Mouse (Mus musculus): ENCODE results near the gene Spp1. TPM values are rescaled to one million over a fixed set of nuclear protein-coding genes. Genes with fewer than 3 reads are reported as not detected.

Gene Spp1
- total RNA-seq, 1 experiment = 654 TPM

DNA sequence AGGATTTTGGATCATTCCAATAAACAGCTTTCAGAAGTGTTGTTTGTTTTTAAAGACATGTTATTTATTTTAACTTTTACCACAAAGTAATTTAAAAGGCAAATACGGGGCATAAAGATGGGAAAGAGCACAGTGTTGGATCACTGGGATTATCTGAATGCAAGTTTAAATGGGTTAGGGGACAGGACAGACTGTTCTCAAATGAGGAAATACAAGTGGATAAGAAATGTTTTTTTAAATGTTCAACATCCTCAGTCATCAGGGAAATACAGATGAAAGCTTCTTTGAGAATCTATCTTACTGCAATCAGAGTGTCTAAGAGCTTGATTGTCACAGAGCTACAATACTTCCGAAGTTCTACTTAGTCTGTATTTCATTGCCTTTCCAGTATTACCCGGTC is 32.3 kb upstream of the Spp1 start:
- no peak for TF ChIP-seq ZC3H11A (IDR thresholded peaks at IDR 0.05; ENCODE audit: borderline replicate concordance, low read depth, low read length)
- TF ChIP-seq HCFC1 (IDR thresholded peaks at IDR 0.05; ENCODE audit: borderline replicate concordance, insufficient read depth, low read length) = no peak
- TF ChIP-seq ZNF384 (IDR thresholded peaks at IDR 0.05; ENCODE audit: low read depth, low read length) = no peak
- no peak for TF ChIP-seq CHD2 (IDR thresholded peaks at IDR 0.05; ENCODE audit: low read depth, low read length)
- TF ChIP-seq MAFK (IDR thresholded peaks at IDR 0.05; ENCODE audit: insufficient read depth, low read depth, low read length) = no peak
- H3K36me3 ChIP-seq (ENCODE audit: control insufficient read depth, insufficient read depth, low read length, poor library complexity, severe bottlenecking) = no peaks in the 10 kb centered on the region
- H3K9ac ChIP-seq (ENCODE audit: insufficient read depth, low read depth, low read length, poor library complexity, severe bottlenecking) = no peak overlapping the region
- no peak overlapping the region for H3K27ac ChIP-seq (ENCODE audit: insufficient read depth, low read depth, low read length, poor library complexity, severe bottlenecking)
- H3K4me1 ChIP-seq (ENCODE audit: control insufficient read depth in 2 of 2, insufficient read depth in 2 of 2, low read length in 2 of 2, poor library complexity in 1 of 2) = 0 out of 4 replicates have a peak, but pooled peaks cover 0 to 3% of the 10 kb centered on the region in 2 experiments
- DNase-seq (ENCODE audit: low read depth, low spot score) = no peak
- no peaks in the 10 kb centered on the region for H3K9me3 ChIP-seq (ENCODE audit: control insufficient read depth, insufficient read depth, low read depth, low read length)
- in situ Hi-C loops (cut with MboI; ENCODE audit: low sequenced_read_pairs in 2 of 2, unreplicated experiment in 2 of 2) = no loop called here
- H3K4me3 ChIP-seq (ENCODE audit: insufficient read depth in 1 of 2, low read depth in 1 of 2, low read length in 2 of 2, poor library complexity in 1 of 2, severe bottlenecking in 1 of 2) = no peak overlapping the region

- no peak for DNase-seq (ENCODE audit: low read depth, low spot score)
- TF ChIP-seq ZC3H11A (IDR thresholded peaks at IDR 0.05; ENCODE audit: borderline replicate concordance, low read depth, low read length) = no peak
- no peaks in the 10 kb centered on the region for H3K36me3 ChIP-seq (ENCODE audit: control insufficient read depth, insufficient read depth, low read length, poor library complexity, severe bottlenecking)
- no peak overlapping the region for H3K4me3 ChIP-seq (ENCODE audit: insufficient read depth in 1 of 2, low read depth in 1 of 2, low read length in 2 of 2, poor library complexity in 1 of 2, severe bottlenecking in 1 of 2)
- no peak overlapping the region for H3K27ac ChIP-seq (ENCODE audit: insufficient read depth, low read depth, low read length, poor library complexity, severe bottlenecking)
- no peaks in the 10 kb centered on the region for H3K9me3 ChIP-seq (ENCODE audit: control insufficient read depth, insufficient read depth, low read depth, low read length)
- in situ Hi-C loops (cut with MboI; ENCODE audit: low sequenced_read_pairs in 2 of 2, unreplicated experiment in 2 of 2) = no loop called here
- H3K4me1 ChIP-seq (ENCODE audit: control insufficient read depth in 2 of 2, insufficient read depth in 2 of 2, low read length in 2 of 2, poor library complexity in 1 of 2) = 0 out of 4 replicates have a peak, but pooled peaks cover 0 to 3% of the 10 kb centered on the region in 2 experiments
- no peak overlapping the region for H3K9ac ChIP-seq (ENCODE audit: insufficient read depth, low read depth, low read length, poor library complexity, severe bottlenecking)
Measured at GRCm38 (mm10) chr5:104403351-104403750, 31.6 kb upstream of the Spp1 start.

- Histone ChIP-seq H3K4me1 (ENCODE audit: control insufficient read depth in 2 of 2, insufficient read depth in 2 of 2, low read length in 2 of 2, poor library complexity in 1 of 2) (0 out of 4 replicates have a peak, but pooled peaks cover 0 to 3% of the 10 kb centered on the region in 2 experiments), H3K4me3 (ENCODE audit: insufficient read depth in 1 of 2, low read depth in 1 of 2, low read length in 2 of 2, poor library complexity in 1 of 2, severe bottlenecking in 1 of 2) (no peak overlapping the region), H3K9ac (ENCODE audit: insufficient read depth, low read depth, low read length, poor library complexity, severe bottlenecking) (no peak overlapping the region), H3K27ac (ENCODE audit: insufficient read depth, low read depth, low read length, poor library complexity, severe bottlenecking) (no peak overlapping the region), H3K36me3 (ENCODE audit: control insufficient read depth, insufficient read depth, low read length, poor library complexity, severe bottlenecking) (no peaks in the 10 kb centered on the region), H3K9me3 (ENCODE audit: control insufficient read depth, insufficient read depth, low read depth, low read length) (no peaks in the 10 kb centered on the region)
- in situ Hi-C loops (cut with MboI; ENCODE audit: low sequenced_read_pairs in 2 of 2, unreplicated experiment in 2 of 2) = no loop called here
- no peak for TF ChIP-seq CHD2 (IDR thresholded peaks at IDR 0.05; ENCODE audit: low read depth, low read length)
- TF ChIP-seq HCFC1 (IDR thresholded peaks at IDR 0.05; ENCODE audit: borderline replicate concordance, insufficient read depth, low read length) = no peak
- no peak for TF ChIP-seq ZC3H11A (IDR thresholded peaks at IDR 0.05; ENCODE audit: borderline replicate concordance, low read depth, low read length)
- no peak for TF ChIP-seq ZNF384 (IDR thresholded peaks at IDR 0.05; ENCODE audit: low read depth, low read length)
- no peak for TF ChIP-seq MAFK (IDR thresholded peaks at IDR 0.05; ENCODE audit: insufficient read depth, low read depth, low read length)
- DNase-seq (ENCODE audit: low read depth, low spot score) = no peak
Measured at GRCm38 (mm10) chr5:104404551-104404950, 30.4 kb upstream of the Spp1 start.

DNA sequence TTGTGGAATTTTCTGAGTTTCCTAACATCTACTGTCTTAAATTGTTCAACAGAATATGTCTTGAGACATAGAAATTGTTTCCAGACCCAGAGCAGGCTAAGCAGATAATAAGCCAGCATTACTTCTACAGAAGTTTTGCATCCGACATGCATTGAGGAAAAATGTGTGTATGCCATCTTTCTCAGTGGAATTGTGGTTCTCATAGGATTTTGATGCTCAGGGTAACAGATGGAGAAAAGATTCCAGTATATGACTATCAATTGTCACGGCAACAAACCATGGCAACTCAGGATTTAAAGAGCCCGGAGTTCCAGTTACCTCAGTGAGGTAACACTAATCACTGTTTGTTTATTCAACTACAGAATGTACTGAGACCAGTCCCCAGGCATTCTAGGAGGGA is 29.9 kb upstream of the Spp1 start:
- no peak overlapping the region for H3K9ac ChIP-seq (ENCODE audit: insufficient read depth, low read depth, low read length, poor library complexity, severe bottlenecking)
- in situ Hi-C loops (cut with MboI; ENCODE audit: low sequenced_read_pairs in 2 of 2, unreplicated experiment in 2 of 2) = no loop called here
- H3K4me1 ChIP-seq (ENCODE audit: control insufficient read depth in 2 of 2, insufficient read depth in 2 of 2, low read length in 2 of 2, poor library complexity in 1 of 2) = 0 out of 4 replicates have a peak, but pooled peaks cover 0 to 3% of the 10 kb centered on the region in 2 experiments
- H3K4me3 ChIP-seq (ENCODE audit: insufficient read depth in 1 of 2, low read depth in 1 of 2, low read length in 2 of 2, poor library complexity in 1 of 2, severe bottlenecking in 1 of 2) = no peak overlapping the region
- DNase-seq (ENCODE audit: low read depth, low spot score) = no peak
- no peaks in the 10 kb centered on the region for H3K36me3 ChIP-seq (ENCODE audit: control insufficient read depth, insufficient read depth, low read length, poor library complexity, severe bottlenecking)
- no peak overlapping the region for H3K27ac ChIP-seq (ENCODE audit: insufficient read depth, low read depth, low read length, poor library complexity, severe bottlenecking)
- H3K9me3 ChIP-seq (ENCODE audit: control insufficient read depth, insufficient read depth, low read depth, low read length) = no peaks in the 10 kb centered on the region
- TF ChIP-seq CHD2 (IDR thresholded peaks at IDR 0.05; ENCODE audit: low read depth, low read length) (no peak), MAFK (IDR thresholded peaks at IDR 0.05; ENCODE audit: insufficient read depth, low read depth, low read length) (no peak), HCFC1 (IDR thresholded peaks at IDR 0.05; ENCODE audit: borderline replicate concordance, insufficient read depth, low read length) (no peak)

DNA sequence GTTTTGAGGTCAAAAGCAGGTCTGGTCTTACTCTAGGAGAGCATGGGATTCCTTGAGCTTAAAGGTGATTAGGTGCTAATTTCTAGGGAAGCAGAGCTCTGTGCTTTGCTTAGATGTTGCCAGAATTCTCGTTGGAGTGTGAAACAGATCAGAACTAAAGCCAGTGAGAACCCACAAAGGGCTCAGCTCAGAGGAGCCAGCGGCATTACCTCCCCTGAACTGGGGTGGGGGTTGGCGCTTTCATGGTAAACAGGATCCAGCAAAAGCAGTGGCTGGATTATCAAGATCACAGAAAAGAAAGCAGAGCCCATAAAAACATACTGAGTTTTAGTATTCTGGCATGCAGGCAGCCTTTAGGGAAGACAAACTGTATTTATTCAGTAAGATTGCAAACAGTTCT is 28.2 kb upstream of the Spp1 start:
- Histone ChIP-seq H3K27ac (ENCODE audit: insufficient read depth, low read depth, low read length, poor library complexity, severe bottlenecking) (no peak overlapping the region), H3K9ac (ENCODE audit: insufficient read depth, low read depth, low read length, poor library complexity, severe bottlenecking) (no peak overlapping the region), H3K4me1 (ENCODE audit: control insufficient read depth in 2 of 2, insufficient read depth in 2 of 2, low read length in 2 of 2, poor library complexity in 1 of 2) (0 out of 4 replicates have a peak, but pooled peaks cover 0 to 3% of the 10 kb centered on the region in 2 experiments), H3K9me3 (ENCODE audit: control insufficient read depth, insufficient read depth, low read depth, low read length) (no peaks in the 10 kb centered on the region), H3K4me3 (ENCODE audit: insufficient read depth in 1 of 2, low read depth in 1 of 2, low read length in 2 of 2, poor library complexity in 1 of 2, severe bottlenecking in 1 of 2) (no peak overlapping the region), H3K36me3 (ENCODE audit: control insufficient read depth, insufficient read depth, low read length, poor library complexity, severe bottlenecking) (no peaks in the 10 kb centered on the region)
- TF ChIP-seq MAFK (IDR thresholded peaks at IDR 0.05; ENCODE audit: insufficient read depth, low read depth, low read length) (no peak), ZNF384 (IDR thresholded peaks at IDR 0.05; ENCODE audit: low read depth, low read length) (no peak)
- in situ Hi-C loops (cut with MboI; ENCODE audit: low sequenced_read_pairs in 2 of 2, unreplicated experiment in 2 of 2) = no loop called here
- DNase-seq (ENCODE audit: low read depth, low spot score) = no peak
